Mouse (Mus musculus): ENCODE results near the gene Minos1. TPM values are rescaled to one million over a fixed set of nuclear protein-coding genes. Genes with fewer than 3 reads are reported as not detected.

The Minos1 gene
- total RNA-seq, 1 experiment from 2014 or later = 68.0 TPM

DNA sequence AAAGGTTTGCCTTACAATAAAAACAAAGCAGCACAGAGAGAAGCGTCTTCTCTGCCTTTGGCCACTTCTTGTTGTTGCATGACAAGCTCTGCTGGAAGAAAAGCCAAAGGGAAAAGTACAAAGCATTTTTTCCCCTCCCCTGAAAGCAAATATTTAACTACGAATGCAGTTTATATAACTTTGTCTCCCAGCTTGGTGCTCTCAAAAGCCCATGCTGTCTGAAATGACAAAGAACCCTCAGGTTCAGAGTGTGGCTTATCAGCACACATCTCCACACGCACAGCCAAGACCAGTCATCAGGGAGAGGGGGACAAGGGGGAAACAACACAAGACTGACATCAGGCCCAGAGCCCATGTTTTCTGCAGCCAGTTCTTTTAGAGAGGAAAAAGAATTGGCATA lies 19.5 kb downstream of the Minos1 start:
- no peak for ATAC-seq (ENCODE audit: extremely low read depth, insufficient number of reproducible peaks, low FRiP score, poor library complexity, severe bottlenecking)

DNA sequence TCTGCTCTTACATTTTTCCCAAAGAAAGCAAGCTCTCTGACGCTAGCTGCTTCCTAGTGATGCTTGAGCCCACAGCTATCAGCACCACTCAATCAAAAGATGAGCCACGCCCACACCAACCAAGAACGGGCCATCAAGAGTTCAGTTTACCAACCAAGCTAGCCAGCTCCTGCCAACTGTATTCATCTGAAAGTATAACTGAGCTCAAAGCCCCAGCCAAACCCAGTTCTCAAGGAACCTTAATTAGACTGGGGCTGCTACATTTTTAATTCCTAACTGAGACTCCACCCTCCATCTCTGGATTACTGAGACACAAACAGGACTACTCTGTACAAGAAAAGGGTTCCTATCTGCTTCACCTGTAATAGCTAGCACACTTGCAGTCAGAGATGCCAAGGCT lies 20.1 kb downstream of the Minos1 start:
- ATAC-seq (ENCODE audit: extremely low read depth, insufficient number of reproducible peaks, low FRiP score, poor library complexity, severe bottlenecking) = no peak

- ATAC-seq (ENCODE audit: extremely low read depth, insufficient number of reproducible peaks, low FRiP score, poor library complexity, severe bottlenecking) = no peak
These were observed 25.5 kb downstream of the Minos1 start for GRCm38 (mm10) chr4:139105453-139105852.

DNA sequence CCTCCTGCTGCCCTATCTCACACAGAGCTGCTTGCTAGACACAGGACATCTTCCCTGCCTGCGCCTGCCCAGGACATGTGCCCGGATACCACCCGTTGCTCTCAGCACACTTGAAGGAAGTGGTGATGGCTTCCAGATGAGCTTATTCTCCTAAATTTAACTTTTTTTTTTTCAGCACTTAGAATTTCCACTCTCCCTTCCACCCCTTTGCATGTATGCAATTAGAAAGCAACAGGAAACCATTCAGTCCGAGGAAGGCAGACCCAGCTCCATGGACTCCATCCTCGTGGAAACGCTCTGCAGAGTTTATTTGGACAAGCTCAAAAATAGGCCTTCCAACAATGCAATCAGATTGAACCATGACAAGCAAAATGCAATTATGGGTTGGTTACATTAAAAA lies 29.4 kb downstream of the Minos1 start:
- no peak for ATAC-seq (ENCODE audit: extremely low read depth, insufficient number of reproducible peaks, low FRiP score, poor library complexity, severe bottlenecking)

DNA sequence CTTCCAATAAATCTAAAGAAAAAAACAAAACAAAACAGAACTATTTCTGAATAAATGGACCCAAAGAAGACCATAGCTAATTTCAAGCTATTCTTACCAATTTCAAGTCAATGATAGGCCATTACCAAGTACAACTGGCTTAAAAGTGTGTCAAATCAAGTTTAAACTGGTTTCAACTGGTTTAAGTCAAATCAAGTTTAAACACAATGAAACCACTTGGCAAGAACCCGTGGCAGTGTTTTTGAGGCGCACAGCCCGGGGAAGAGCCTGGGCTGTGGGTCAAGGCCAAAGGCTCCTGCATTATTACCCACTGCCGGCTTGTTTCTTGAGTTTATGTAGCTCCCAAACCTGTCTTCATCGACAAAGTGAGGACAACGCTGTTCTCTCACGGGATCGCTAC lies 30.6 kb downstream of the Minos1 start:
- ATAC-seq (ENCODE audit: extremely low read depth, insufficient number of reproducible peaks, low FRiP score, poor library complexity, severe bottlenecking) = no peak

DNA sequence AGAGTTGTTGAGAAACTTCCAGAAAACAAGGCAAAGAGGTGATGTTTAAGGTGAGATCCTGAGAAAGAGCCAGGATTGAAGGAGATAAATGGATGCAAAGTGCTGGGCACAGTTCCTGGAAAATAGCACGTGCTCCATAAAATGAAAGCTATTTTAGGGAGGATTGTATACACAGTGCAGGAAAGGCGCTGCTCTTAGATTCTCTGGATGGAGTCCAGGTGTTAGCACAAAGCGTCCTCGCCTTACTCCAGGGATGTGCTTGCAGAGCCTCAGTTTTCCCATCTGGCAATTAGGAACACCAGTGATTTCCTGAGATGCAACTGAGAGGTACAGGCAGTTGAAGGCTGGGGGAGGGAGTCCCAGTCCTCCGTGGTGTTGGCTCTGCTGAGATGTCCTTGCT lies 34.7 kb downstream of the Minos1 start:
- ATAC-seq (ENCODE audit: extremely low read depth, insufficient number of reproducible peaks, low FRiP score, poor library complexity, severe bottlenecking) = no peak

GRCm38 (mm10) chr4:139095406-139095805 lies 35.5 kb downstream of the Minos1 start:
- no peak for ATAC-seq (ENCODE audit: extremely low read depth, insufficient number of reproducible peaks, low FRiP score, poor library complexity, severe bottlenecking)

GRCm38 (mm10) chr4:139093196-139093530 lies 37.8 kb downstream of the Minos1 start:
- ATAC-seq (ENCODE audit: extremely low read depth, insufficient number of reproducible peaks, low FRiP score, poor library complexity, severe bottlenecking) = no peak

DNA sequence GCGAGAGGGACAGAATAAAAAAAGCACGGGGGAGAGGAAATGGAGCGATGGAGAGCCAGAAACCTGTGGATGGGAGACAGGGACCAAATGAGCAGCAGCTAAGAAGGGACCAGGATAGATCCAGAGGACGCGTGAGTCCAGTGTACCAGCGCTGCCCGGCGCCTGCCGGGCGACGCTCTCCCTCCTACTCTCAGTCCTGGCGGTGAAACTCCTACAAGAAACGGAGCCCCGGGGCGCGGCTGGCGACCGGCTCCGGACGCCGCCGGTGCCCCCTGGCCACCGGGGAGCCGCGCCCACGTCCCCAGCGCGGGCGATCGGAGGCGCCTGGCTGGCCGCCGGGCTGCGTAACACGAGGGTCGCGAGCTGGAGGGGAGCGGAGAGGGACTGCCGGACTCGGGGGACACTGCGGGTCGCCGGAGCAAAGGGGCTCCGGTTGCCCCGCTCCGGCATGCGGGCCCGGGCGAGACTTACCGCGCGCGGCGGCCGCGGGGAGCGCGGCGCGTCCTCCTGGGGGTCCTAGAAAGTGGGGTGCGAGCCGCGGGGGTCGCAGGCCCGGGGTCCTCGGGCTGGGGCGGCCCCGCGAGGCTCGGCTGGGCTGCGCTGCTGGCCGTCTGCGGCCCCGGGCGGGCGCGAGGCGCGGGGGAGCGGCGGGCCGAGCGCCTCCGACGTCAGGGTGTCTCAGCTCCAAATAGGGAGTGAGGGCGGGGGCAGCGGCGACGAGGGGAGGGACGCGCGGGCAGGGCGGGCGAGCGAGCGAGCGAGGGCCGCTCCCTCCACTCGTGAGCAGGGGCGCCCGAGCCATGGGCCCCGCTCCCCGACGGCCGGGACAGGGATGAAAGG lies 38.3 kb downstream of the Minos1 start, which contains the start of gene Nbl1:
TSS of gene Nbl1 (minus strand) at position 638 of the 840 bp plus-strand sequence.
- ATAC-seq (ENCODE audit: extremely low read depth, insufficient number of reproducible peaks, low FRiP score, poor library complexity, severe bottlenecking) = no peak

GRCm38 (mm10) chr4:139091478-139092355 lies 39.2 kb downstream of the Minos1 start:
- ATAC-seq (ENCODE audit: extremely low read depth, insufficient number of reproducible peaks, low FRiP score, poor library complexity, severe bottlenecking) = no peak

DNA sequence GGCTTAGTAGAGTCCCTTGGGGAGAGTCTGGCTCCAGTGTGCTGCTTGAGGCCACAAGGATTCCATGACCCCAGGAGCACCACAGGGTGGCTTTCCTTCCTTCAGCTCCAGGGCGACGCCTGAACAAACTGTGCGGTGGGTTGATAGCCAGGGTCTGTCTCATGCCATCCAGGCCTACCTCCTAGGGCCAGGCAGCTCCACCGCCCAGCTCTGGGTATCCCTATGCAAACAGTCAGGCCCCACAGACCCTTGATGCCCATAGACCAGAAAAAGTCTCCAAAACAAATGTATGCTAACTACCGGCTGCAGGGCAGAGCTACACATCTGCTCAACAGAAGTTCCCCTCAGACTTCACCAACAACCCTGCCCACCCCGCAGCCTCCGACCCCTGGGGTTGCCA lies 39.8 kb downstream of the Minos1 start:
- no peak for ATAC-seq (ENCODE audit: extremely low read depth, insufficient number of reproducible peaks, low FRiP score, poor library complexity, severe bottlenecking)

DNA sequence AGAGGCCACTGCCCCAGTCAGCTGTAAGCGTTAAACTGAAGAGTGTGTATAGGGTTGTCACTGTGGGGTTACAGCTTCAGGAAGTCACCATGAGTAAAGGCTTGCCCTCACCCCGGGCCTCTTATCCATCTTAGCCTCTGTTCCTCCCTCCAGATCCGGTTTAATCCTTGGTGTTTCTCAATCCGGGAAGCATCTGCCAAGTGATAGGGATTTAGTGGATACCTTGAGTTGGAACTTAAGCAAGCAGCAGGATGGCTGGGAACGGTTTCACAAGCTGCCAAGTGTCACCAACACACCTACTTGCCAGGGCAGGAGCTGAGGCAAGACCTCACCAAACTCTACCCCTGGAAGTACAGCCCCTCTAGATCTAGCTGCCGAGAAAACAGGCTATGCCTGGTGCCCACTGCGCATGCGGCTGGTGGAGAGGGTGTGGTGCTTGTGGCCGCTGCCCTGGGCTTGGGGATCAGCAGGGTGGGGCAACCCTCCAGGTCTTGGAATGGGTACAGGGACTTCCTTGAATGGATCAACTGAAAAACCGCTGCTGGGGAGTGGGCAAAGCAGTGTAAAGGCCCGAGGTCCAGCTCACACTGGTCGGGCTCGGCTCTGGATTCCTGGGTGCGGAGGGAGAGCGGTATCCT lies 40.5 kb downstream of the Minos1 start:
- ATAC-seq (ENCODE audit: extremely low read depth, insufficient number of reproducible peaks, low FRiP score, poor library complexity, severe bottlenecking) = no peak

- no peak for ATAC-seq (ENCODE audit: extremely low read depth, insufficient number of reproducible peaks, low FRiP score, poor library complexity, severe bottlenecking)
These were observed 41.8 kb downstream of the Minos1 start for GRCm38 (mm10) chr4:139088982-139089671.

DNA sequence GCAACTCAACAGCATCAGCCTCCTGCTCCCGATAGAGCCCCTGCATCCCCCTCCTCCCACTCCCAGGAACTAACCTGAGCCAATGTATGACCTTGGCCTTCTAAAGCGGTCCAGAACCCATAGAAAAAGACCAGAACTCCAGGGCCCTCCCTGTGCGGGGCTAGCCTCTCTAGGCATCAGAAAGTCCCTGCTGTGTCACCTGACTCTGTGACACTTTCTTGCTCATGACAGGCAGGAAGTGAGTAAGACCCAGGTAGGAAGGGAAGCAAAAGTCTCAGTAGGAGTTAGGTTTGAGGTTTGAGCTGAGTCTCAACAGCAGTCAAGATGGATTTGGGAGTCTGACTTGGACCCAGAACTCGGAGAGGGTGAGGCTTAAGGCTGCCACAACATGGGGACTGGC lies 43.9 kb downstream of the Minos1 start:
- ATAC-seq (ENCODE audit: extremely low read depth, insufficient number of reproducible peaks, low FRiP score, poor library complexity, severe bottlenecking) = no peak

- no peak for ATAC-seq (ENCODE audit: extremely low read depth, insufficient number of reproducible peaks, low FRiP score, poor library complexity, severe bottlenecking)
These were observed 44.9 kb downstream of the Minos1 start for GRCm38 (mm10) chr4:139086037-139086436.

- no peak for ATAC-seq (ENCODE audit: extremely low read depth, insufficient number of reproducible peaks, low FRiP score, poor library complexity, severe bottlenecking)
These were observed 45.6 kb downstream of the Minos1 start for GRCm38 (mm10) chr4:139085337-139085736.

GRCm38 (mm10) chr4:139082790-139083564 lies 47.9 kb downstream of the Minos1 start:
- ATAC-seq (ENCODE audit: extremely low read depth, insufficient number of reproducible peaks, low FRiP score, poor library complexity, severe bottlenecking) = no peak

DNA sequence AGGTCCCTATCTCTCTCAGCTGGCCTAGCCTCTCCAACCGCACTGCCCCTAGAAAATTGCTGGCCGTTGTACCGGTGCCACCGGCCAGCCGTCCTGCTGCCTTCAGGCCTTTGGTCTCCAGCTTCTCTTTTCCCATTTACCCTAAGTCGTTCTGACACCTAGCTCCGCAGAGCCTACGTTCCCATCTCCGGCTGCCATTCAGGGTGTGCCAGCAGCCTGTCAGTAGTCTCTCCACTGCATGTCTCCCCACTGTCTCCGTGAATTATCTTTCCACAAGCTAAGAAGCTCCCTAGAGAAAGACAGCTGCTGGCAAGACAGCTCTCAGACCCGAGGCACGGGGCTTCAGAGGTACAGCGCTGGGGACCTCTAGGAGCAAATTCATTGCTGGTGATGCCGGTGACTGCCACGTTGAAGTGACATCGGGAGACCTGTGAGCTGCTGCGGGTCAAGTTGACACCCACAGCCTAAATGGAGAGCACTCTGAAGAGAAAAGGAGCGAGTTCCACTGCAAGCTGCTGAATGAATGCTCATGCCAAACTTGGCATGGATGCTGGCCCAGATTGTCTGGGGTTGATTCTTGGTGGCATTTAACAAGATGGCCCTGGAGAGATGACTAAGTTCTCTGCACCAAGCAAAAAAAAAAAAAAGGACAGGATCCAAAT lies 49.5 kb downstream of the Minos1 start:
- no peak for ATAC-seq (ENCODE audit: extremely low read depth, insufficient number of reproducible peaks, low FRiP score, poor library complexity, severe bottlenecking)
